Mouse (Mus musculus): ENCODE measurements around the gene Hist1h4k. TPM values are rescaled to one million over a fixed set of nuclear protein-coding genes. Genes with fewer than 3 reads are reported as not detected.

Hist1h4k gene
- 39.5 and 42.9 TPM in 2 replicates for polyA plus RNA-seq (2012; rRNA removed)

GRCm38 (mm10) chr13:21750159-21751017, at the start of gene Hist1h4k:
Gene Hist1h4k, minus strand, starts transcription at chr13:21750505.

DNA sequence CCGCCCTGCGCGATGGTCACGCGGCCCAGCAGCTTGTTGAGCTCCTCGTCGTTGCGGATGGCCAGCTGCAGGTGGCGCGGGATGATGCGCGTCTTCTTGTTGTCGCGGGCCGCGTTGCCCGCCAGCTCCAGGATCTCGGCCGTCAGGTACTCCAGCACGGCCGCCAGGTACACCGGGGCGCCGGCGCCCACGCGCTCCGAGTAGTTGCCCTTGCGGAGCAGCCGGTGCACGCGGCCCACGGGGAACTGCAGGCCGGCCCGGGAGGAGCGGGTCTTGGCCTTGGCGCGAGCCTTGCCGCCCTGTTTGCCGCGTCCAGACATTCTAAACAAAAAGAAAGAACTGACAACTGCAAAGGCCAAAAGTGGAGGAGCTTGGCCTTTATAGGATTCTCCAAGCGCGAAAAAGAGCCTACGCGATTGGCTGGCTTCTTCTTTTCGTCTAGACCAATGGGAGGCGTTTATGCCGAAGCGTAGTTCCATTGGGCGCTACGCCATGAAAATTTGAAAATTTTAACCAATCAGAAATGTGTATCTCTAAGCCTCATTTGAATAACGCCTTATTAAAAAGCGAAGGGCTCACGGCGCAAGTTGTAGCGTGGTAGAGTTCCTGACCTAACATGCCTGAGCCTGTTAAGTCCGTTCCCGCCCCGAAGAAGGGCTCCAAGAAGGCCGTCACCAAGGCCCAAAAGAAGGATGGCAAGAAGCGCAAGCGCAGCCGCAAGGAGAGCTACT, 36.8 kb upstream of the Hist1h4k start, which contains the start of the genes Hist1h2an and Hist1h2bp:
Gene Hist1h2an (minus strand): TSS at position 320 of the 731 bp plus-strand sequence.
Gene Hist1h2bp (plus strand): TSS at position 563 of the 731 bp plus-strand sequence.

DNA sequence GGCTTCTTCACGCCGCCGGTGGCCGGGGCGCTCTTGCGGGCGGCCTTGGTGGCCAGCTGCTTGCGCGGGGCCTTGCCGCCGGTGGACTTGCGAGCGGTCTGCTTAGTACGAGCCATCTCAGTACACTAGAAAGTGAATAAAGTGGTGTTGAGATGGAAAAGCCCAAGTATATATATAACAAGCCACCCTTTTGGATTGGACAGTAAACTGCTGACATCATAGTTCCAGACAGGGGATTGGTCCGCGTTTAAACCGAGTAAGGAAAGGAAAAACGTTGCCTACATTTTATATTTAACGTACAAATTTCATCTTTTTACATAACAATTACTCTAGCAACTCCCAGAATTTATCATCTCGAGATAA, 32.9 kb upstream of the Hist1h4k start, which contains the start of gene Hist1h3i:
Gene Hist1h3i (minus strand): TSS at position 116 of the 363 bp plus-strand sequence.

GRCm38 (mm10) chr13:21779767-21780731, 29.7 kb upstream of the Hist1h4k start, which contains the start of gene Hist1h1b:
Gene Hist1h1b, minus strand, starts transcription at chr13:21780625.

GRCm38 (mm10) chr13:21753524-21754285, 3.4 kb upstream of the Hist1h4k start, which contains the start of the genes Hist1h2ak and Hist1h2bn:
Gene Hist1h2ak, minus strand, starts transcription at chr13:21753827.
Gene Hist1h2bn, plus strand, starts transcription at chr13:21754123.

GRCm38 (mm10) chr13:21734906-21735767, 15.2 kb downstream of the Hist1h4k start, which contains the start of gene Hist1h4j:
Gene Hist1h4j, plus strand, starts transcription at chr13:21735064.

GRCm38 (mm10) chr13:21721757-21722372, 28.4 kb downstream of the Hist1h4k start, which contains the start of gene Hist1h2bm:
Gene Hist1h2bm, plus strand, starts transcription at chr13:21722044.

GRCm38 (mm10) chr13:21717397-21718357, 32.6 kb downstream of the Hist1h4k start, which contains the start of gene Hist1h3h:
Gene Hist1h3h, plus strand, starts transcription at chr13:21717659.

GRCm38 (mm10) chr13:21715864-21716539, 34.3 kb downstream of the Hist1h4k start, which contains the start of the genes Hist1h2bl and Hist1h2ai:
Gene Hist1h2bl, minus strand, starts transcription at chr13:21716143.
Gene Hist1h2ai, plus strand, starts transcription at chr13:21716422.

Other genes with a start within 250 kb of the Hist1h4k start
- gene Gm11273, start 249.1 kb downstream of the Hist1h4k start, polyA plus RNA-seq (2012; rRNA removed): 18.9 and 28.5 TPM in 2 replicates
- 0.98 and 1.7 TPM in 2 replicates for gene Zkscan8, start 219.4 kb downstream of the Hist1h4k start, polyA plus RNA-seq (2012; rRNA removed)
- not detected in 2 replicates for gene Olfr1366, start 207.7 kb downstream of the Hist1h4k start, polyA plus RNA-seq (2012; rRNA removed)
- not detected in 2 replicates for gene Olfr1535, start 190.6 kb downstream of the Hist1h4k start, polyA plus RNA-seq (2012; rRNA removed)
- gene Olfr1364, start 168.7 kb downstream of the Hist1h4k start, polyA plus RNA-seq (2012; rRNA removed): not detected in 2 replicates
- not detected in 2 replicates for gene Olfr1362, start 136.5 kb downstream of the Hist1h4k start, polyA plus RNA-seq (2012; rRNA removed)
- gene Olfr11, start 108.0 kb downstream of the Hist1h4k start, polyA plus RNA-seq (2012; rRNA removed): not detected in 2 replicates
- not detected in 2 replicates for gene Olfr1361, start 87.1 kb downstream of the Hist1h4k start, polyA plus RNA-seq (2012; rRNA removed)
- gene Olfr1360, start 73.1 kb downstream of the Hist1h4k start, polyA plus RNA-seq (2012; rRNA removed): not detected in 2 replicates
- gene Olfr1359, start 52.4 kb downstream of the Hist1h4k start, polyA plus RNA-seq (2012; rRNA removed): not detected in 2 replicates
- gene Hist1h2bl, start 34.4 kb downstream of the Hist1h4k start, polyA plus RNA-seq (2012; rRNA removed): 11.8 and 13.4 TPM in 2 replicates
- gene Hist1h2ai, start 34.1 kb downstream of the Hist1h4k start, polyA plus RNA-seq (2012; rRNA removed): 41.0 and 55.3 TPM in 2 replicates
- gene Hist1h3h, start 32.8 kb downstream of the Hist1h4k start, polyA plus RNA-seq (2012; rRNA removed): 40.1 and 49.5 TPM in 2 replicates
- gene Hist1h2bm, start 28.5 kb downstream of the Hist1h4k start, polyA plus RNA-seq (2012; rRNA removed): 4.6 and 5.2 TPM in 2 replicates
- gene Hist1h4j, start 15.4 kb downstream of the Hist1h4k start, polyA plus RNA-seq (2012; rRNA removed): 5.3 and 7.1 TPM in 2 replicates
- gene Hist1h2ak, start 3.3 kb upstream of the Hist1h4k start, polyA plus RNA-seq (2012; rRNA removed): 30.4 and 31.0 TPM in 2 replicates
- 12.9 and 14.9 TPM in 2 replicates for gene Hist1h2bn, start 3.6 kb upstream of the Hist1h4k start, polyA plus RNA-seq (2012; rRNA removed)
- 1.4 and 1.5 TPM in 2 replicates for gene Hist1h1b, start 30.1 kb upstream of the Hist1h4k start, polyA plus RNA-seq (2012; rRNA removed)
- gene Hist1h3i, start 32.9 kb upstream of the Hist1h4k start, polyA plus RNA-seq (2012; rRNA removed): 48.3 and 58.4 TPM in 2 replicates
- gene Hist1h2an, start 36.7 kb upstream of the Hist1h4k start, polyA plus RNA-seq (2012; rRNA removed): 15.5 and 20.4 TPM in 2 replicates
- gene Hist1h2bp, start 37.0 kb upstream of the Hist1h4k start, polyA plus RNA-seq (2012; rRNA removed): 0.66 and 3.2 TPM in 2 replicates
- 37.1 and 59.1 TPM in 2 replicates for gene Hist1h2bq, start 59.7 kb upstream of the Hist1h4k start, polyA plus RNA-seq (2012; rRNA removed)
- gene Hist1h2ao, start 60.0 kb upstream of the Hist1h4k start, polyA plus RNA-seq (2012; rRNA removed): not detected in 2 replicates
- gene Hist1h4m, start 61.2 kb upstream of the Hist1h4k start, polyA plus RNA-seq (2012; rRNA removed): not detected in 2 replicates
- 47.6 and 53.6 TPM in 2 replicates for gene Hist1h4n, start 81.7 kb upstream of the Hist1h4k start, polyA plus RNA-seq (2012; rRNA removed)
- 577 and 675 TPM in 2 replicates for gene Hist1h2ap, start 83.0 kb upstream of the Hist1h4k start, polyA plus RNA-seq (2012; rRNA removed)
- gene Hist1h2br, start 83.2 kb upstream of the Hist1h4k start, polyA plus RNA-seq (2012; rRNA removed): 32.1 and 54.0 TPM in 2 replicates
- 0.06 and 0.16 TPM in 2 replicates for gene Zfp184, start 194.6 kb upstream of the Hist1h4k start, polyA plus RNA-seq (2012; rRNA removed)
- gene Pom121l2, start 230.7 kb upstream of the Hist1h4k start, polyA plus RNA-seq (2012; rRNA removed): not detected in 2 replicates